Mouse (Mus musculus): ENCODE measurements at regions not wholly inside any gene's neighbourhood (a gene's known extent, or its start where the extent isn't known, plus 50 kb on each side); places are given as distances from the start of the nearest gene placed in this dataset.

DNA sequence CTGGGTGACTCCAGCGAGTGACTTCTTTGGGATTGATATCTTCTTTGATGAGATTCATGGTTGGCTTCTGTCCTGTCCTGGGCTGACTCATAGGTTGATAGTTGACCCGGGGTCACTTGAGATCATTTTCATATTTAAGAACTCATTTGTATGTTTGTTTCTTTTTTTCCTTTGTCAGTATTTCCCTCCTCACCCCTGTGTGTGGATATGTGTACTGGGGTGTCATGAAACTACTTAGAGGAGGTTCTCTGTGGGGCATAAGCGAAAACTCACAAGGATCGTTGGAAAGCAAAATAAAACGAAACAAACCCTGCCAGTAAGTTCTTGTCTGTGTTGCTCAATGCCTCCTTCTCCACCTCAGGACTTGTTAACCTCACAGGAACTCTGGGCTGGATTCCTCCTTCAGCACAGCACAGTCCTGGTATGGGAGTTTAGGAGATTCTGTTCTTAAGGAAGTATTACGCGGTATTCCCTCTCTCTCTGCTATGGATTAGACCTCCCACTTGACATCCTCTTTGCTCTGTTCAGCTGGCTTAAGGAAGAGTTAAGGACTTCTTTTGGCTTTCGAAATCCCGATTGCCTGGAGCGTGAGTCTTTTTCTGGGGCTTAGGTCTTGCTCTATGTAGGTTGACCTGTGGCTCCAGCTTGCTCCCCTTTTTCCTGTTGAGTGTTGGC lies 1243.2 kb upstream of the A1bg start:
- no peak for DNase-seq (ENCODE audit: low read depth, low spot score)

DNA sequence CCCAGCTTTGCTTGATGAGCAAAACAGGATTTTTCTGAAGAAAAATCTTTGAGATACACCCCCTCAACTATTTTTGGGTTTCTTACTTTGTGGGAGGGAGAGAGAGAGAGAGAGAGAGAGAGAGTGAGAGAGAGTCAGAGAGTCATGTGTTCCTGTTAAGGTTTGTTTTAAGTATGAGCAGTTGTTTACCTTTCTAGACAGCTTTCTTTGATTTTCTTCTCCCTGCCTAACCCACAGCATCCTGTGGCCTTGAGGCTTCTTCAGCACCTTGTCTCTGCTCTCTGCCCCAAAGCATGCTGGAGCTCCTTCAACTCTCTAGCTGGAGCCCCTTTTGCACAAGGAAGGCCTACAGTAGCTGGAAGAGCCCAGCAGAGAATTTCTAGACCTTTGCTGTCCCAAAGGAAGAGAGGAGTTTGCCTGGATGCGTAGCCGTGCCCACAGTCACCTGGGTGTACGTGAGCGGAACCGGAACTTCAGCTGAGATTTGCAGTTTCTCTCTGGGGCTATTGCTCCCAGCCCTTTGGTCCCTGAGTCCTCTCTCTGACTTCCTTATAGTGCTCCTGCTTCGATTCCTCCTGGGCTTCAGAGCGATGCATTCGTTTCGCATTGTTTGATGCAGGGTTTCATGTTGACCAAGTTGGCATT lies 1242.1 kb upstream of the A1bg start:
- DNase-seq (ENCODE audit: low read depth, low spot score), result peak; percentile 91

DNA sequence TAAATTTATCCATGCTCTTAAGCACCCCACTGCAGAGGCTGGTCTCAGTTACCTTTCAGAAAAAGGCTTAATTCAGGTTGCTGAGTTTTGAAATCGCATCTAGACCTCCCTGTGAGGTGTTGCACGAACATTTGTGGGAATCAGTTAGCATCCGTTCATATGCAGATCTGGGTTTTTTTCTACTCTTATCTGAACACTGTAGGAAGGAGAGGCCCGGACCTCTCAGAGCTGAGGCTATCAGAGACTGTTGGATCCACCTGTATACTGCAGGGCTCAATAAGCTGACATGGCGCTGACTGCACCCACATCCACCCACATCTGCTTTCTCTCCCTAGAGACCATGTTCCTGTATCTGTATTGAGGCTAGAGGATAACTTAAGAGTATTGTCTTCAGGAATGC lies 1240.4 kb upstream of the A1bg start:
- no peak for DNase-seq (ENCODE audit: low read depth, low spot score)

DNA sequence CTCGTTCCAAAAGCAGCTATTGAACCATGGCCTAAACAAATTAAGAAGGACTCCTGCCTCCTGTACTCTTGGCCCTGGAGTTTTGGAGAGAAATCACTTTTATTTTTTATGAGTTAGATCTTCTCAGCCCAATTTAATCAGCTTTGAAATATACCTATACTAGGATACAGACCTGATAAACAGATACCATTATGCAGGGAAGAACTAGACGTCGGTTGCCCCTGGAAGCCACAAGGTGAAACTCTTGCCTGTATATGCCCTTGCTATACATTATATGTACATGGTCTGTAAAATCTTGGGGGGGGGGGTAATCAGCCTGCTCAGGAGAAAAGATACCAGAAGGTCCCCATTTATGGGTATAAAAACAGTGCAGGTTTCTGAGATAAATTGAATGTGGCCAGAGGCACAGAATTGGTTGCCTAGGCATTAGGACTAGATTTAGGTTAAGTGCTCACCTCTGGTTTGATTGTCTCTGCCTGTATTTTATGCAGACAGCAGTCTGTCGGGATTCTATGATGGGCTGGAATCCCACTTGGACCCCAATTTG lies 1239.9 kb upstream of the A1bg start:
- no peak for DNase-seq (ENCODE audit: low read depth, low spot score)

DNA sequence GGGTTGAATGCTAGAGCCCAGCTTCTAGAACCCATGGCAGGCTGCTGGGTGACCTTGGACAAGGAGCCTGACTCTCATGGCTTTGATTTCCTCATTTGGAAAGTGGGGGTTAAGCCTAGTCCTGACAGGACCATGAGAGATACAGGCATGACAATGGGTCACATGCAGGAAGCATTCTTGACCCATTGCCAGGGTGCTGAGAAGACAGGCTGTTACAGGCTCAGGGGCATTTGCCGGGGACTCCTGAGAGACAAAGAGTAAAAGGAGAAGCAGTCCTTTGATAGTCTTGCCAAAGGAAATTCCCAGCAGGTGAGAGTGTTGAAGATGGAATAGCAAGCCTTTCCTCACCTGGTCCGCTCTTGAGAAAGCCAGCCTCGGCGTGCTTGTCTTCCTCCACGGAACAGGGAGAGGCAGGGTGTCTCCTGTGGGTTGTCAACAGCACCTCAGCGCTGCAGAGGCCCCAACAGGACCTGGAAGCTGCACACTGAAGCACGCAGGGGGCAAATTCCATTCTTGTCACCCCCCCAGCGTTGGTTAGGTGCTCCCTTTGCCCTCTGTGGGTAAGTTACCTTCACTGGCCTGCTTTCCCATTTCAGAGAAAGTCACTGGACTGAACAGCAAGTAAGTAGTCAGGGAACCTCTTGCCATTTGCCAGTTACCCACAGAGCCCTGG lies 1239.3 kb upstream of the A1bg start:
- no peak for DNase-seq (ENCODE audit: low read depth, low spot score)

DNA sequence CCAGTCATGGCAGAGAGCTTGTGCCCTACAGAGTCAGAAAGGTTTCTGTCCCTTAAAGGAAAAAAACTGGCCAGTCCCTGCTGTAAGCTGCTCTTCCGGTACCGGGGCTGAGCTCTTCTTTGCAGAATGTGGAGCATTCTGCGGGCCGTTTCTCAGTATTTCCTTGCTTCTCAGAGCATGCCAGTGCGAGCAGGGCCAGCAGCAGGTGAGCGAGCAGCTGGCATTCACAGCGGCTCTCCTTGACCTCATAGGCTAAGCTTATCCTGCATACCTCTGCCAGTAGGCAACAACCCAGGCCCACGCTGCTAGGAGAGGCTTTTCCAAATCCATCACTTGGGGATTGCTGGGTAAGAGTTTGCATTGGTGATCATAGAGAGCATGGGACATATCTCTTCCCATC lies 1238.2 kb upstream of the A1bg start:
- DNase-seq (ENCODE audit: low read depth, low spot score), result no peak

DNA sequence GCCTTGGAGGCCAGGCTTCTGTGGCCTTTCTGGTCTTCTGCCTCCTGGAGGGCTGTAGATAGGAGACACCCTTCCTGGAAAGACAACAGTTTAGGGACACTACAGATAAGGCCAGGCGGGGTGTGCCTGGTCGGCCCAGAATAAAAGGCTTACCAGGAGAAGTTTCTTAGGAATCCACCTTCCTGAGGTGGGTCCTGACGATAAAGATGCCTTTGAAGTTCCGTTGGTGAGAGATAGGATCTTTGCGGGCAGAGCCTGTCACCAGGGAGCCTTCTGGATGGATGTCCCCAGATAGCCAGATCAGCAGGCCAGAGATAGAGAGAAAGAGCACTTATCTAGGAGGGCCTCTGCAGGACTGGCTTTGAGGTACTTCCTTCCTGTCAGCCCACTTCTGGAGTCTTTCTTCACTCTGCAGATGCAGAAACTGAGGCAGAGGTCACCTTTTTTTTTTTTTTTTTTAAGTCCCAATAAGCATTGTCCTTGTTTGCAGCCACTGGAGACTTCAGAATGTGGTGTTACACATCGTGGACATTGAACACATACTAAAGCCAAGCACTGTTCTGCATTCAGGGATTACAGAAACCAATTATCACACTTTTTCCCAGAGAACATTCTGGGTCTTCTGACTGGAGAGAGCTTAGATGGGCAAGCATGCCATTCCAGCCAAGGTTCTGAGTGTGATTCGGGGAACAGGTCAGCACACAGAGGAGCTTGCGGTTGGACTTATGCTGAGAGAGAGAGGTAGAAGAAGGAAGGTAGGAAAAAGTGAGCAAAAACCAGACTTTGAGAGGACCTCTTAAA lies 1236.3 kb upstream of the A1bg start:
- no peak for DNase-seq (ENCODE audit: low read depth, low spot score)

DNA sequence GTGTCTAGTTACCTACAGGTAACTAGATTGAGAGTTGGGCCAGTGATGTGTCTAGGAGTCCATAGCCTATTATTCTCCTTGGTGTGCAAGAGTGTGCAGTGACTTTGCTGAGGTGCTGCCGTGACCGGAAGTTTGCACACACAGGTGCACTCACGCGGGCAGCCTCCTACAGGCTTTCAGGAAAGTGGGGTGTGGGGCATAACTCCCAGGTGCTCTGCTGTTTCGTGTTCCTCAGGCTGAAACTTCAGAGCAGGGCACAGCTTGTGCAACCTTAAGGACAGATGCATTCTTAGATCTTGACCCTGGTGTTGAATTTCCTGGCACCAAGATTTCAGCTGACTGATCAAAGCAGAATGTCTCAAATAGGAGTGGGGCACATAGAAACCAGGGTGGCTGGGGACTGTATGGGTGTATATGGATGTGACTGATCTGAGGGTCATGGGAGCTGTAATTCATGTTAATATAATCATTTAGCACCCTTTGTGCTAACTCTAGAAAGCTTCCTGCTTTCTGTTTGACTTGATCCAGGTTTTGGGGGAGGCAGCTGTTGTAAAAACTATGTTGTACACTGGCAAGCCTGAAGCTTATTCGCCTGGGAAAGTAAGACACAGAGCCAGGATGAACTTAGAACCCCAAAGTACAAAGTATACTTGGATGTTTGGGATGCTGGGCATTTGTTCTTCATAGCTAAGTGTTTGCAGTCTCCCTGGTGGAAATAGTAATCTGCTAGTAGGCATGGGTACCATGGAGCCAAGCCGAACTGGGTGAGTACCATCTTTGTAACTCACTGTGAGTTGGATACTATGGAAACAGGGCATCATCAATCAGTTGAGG lies 1234.6 kb upstream of the A1bg start:
- no peak for DNase-seq (ENCODE audit: low read depth, low spot score)

DNA sequence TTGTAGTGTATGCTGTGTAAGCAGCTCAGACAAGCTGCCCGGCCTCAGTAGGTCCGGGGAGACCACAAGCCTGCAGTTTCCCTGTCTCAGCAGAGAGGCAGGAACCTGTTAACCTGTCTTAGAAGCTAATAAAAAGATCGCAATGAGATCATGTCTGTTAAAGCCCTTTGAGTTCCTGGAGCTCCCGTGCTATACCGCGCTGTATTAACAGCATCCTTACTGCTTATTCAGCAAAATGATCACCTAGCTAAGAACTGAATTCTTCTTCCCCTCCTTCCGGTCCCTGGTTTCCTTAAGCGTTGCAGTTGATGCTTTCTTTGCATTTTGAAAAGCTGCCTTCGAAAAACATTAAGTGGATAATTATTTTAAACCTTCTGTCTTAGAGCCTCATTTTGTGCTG lies 1230.4 kb upstream of the A1bg start:
- no peak for DNase-seq (ENCODE audit: low read depth, low spot score)

DNA sequence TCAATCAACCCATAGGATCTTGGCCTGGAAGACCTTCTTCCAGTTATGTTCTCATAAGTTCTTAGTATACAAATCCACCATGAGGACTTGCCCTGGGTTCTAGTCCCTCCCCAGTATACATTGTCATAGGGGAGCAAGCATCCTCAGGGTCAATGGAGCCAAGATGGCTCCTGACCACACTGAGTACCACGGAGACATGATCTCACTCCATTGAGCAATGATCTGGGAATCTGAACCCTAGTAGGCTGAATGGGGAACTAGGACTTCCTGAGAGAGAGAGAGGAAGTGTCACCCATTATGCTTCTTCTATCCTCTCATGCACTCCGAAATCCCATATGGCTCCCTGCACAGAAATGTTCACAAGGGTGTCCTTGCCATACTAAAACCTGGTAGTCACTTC lies 1229.3 kb upstream of the A1bg start:
- DNase-seq (ENCODE audit: low read depth, low spot score), result no peak

DNA sequence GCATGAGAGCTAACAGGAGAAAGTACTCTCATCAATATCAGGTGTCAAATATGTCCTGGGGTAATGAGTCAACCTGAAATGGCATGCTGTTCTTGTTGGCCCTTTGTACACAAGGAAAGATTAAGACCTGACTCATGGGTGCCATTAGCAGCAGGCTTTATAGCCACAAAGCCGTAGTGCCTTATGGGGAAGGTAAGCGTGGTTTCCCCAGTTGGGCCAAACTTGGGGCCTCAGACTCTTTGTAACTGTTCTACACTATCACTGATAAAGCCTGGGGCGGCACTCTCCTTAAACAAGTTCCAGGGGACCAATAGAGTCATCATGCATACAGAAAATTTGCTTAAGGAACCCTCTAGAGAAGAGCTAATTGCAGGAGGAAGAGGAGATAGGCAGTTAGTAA lies 1228.9 kb upstream of the A1bg start:
- DNase-seq (ENCODE audit: low read depth, low spot score), result no peak

DNA sequence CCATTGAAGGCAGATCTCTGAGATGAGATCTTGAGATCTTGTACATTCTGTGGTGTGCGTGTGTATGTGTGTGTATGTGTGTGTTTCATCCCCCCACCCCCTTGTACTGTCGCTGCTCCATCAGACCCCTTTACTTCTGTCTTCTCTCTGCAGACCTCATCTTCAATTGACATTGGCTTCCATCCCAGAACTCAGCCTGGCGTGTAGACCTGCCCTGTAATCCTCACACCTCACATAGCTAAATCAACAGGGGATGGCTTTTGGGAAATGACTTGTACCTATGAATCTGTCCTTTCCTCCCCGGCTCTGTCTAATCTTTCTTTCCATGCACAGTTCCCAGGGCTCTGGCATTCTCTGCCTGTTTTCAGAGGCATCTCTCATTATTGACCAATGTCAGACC lies 1227.5 kb upstream of the A1bg start:
- no peak for DNase-seq (ENCODE audit: low read depth, low spot score)

DNA sequence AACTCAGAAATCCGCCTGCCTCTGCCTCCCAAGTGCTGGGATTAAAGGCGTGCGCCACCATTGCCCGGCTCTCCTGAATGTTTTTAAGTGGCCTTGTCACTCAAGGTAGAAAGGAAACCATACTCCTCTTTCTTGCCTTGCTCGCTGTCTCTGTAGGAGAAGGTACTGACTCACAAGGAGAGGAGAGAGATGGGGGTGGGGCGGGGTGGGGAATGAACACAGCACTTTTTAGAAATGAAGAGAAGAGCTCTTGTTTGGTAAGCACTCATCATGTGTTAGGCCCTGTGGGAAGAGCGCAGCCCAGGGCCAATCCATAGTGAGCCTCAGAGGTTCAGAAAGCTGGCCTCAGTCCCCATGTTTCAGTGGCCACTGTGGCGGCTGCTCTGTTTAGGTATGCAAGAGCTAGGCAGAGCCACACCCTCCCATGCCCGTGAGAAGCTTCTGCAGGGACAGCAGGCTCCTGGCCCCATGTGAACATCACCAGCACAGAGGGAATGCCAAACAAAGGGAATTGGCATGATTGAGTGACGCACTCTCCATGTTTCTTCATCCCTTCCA lies 1225.9 kb upstream of the A1bg start:
- no peak for DNase-seq (ENCODE audit: low read depth, low spot score)

DNA sequence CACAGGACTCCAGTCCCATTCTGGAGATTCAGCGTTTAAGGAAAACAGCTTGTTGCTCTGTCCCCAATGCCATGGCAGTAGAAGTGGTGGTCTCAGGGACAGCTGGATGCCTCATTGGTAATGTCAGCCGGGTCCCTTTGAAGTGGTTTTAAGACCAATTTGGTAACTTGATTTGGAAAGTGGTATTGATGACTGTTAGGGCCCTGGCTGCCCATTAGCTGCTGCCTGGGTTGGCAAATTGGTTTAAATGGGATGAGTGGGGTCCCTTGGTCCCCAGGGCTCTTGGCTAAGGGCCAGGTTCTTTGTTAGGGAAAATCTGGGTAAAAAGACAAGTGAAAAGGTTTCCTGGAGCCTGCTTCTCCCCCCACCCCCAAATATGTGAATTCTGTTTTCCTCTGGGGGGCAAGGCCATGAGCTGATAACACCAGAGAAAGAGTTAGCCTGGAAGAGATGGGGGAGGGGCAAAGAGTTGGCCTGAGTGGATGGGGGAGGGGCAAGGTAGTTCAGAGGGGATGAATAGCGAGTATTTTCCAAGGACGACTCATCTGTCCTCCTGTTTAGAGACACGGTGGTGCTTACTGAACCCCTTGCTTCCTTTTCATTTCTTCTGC lies 1224.6 kb upstream of the A1bg start:
- no peak for DNase-seq (ENCODE audit: low read depth, low spot score)

DNA sequence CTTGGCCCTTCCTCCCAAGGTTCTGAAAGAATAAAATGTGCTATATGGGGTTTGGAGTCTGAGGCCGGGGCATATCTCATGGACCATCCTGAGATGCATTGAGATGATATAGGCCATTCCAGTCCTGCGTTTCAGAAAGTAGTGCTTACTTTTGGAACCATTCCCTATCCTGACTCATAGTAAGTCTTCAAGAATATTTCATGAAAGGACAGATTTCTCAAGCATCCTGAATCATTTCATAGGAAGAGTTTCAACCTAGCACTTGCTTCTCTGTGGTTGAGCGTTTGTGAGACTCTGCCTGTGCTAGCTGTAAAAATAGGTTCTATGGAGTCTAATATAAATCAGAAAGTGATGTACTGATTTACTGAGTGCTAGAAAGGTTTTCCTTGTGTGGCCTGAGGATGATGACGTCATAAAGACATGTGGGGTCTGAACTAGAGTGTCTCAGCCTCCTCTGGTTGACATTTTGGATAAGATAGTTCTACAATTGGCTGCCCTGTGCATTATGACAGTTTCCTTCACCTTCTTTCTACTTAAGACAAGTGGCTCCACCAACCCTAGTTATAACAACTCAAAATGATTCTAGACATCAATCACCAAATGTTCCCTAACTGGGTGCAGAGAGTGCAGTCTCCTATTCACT lies 1223.0 kb upstream of the A1bg start:
- no peak for DNase-seq (ENCODE audit: low read depth, low spot score)

DNA sequence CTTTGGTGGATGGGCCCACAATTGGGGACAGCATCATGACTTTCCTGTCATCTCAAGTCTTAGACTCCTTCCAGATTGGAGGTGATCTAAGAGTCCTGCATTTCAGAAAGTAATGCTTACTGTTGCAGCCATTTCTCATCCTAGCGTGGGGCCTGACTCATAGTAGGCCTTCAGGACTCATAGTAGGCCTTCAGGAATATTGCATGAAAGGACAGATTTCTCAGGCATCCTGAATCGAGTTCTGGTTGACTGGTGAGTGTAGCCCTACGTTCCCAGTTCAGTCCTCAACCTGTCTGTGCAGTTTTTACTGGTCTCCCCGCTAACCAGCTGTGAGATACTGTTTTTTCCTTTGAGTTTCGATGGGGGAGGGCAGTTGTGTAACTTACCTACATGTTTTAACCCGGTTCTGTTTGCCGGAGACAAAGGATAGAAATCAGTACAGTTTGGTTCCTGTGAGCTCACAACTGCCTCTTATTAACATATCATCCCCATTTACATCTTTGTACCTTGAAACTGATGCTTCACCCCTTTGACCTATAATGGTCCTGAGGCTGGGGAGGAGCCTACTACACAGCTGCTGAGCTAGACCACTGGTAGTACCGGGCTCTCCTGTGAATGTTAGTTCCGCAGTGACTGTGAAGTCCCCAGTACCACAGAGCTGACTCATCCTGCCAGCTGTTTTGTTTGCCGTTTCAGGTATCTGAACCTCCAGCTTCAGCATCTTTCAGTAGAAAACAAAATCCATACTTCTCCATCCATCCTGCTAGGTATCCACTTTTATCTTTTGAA lies 1222.2 kb upstream of the A1bg start:
- peak; percentile 57 for DNase-seq (ENCODE audit: low read depth, low spot score)

DNA sequence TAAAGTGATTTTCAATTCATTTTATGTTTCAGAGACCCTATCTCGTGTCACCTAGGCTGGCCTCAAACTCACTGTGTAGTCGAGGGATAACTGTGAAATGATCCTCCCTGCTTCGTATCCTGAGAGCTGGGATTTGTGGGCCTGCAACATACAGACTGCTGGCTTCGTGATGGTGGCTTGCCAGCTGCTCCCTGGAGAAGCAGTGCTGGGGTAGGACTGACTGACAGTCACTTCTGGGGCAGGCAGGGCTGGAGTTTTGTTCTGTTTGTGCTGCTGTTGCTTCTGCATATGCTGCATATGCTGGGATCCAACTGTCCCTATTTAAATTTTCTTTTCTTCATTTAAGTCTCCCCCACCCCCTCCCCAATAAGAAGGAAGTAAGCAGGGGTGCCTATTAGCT lies 1217.0 kb upstream of the A1bg start:
- no peak for DNase-seq (ENCODE audit: low read depth, low spot score)

DNA sequence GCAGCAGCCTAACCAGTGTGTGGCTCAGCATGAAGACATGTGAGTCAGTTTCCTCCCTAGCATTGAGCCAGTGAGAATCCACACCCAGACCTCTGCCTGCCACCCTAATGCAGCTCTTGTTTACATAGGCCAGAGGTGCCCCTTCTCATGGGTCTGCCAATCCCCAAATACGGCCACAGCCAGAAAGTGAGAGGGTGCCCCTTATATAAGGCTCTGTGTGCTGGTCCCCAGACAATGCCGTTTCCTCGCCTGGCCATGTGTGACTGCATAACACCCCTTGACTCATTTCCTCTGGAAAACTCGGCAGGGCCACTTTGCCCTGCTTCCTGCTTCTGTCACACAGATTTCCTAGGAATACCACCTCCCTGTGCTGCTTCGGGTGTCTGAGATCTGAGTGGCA lies 1216.4 kb upstream of the A1bg start:
- no peak for DNase-seq (ENCODE audit: low read depth, low spot score)

DNA sequence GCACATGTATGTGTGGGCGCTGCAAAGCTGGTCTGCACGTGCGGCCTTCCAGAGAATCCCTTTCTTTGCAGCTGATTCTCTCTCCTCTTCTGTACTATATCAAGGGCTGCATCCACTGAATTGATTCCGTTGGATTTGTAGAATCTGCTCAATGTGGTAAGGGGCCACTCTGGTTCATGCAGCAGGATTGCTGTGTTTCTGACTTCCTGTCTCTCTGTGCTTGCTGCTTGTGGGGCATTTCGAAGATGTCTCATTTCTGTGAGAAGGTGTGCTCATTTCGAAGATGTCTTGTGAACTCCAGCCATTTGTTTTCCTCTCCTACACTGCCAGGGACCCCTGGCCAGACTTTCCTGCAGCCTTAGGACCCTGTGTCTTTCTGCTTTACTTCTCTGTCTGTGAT lies 1215.9 kb upstream of the A1bg start:
- no peak for DNase-seq (ENCODE audit: low read depth, low spot score)

All from CD4-positive helper T cell, adult 2 months (primary cell).